Mouse (Mus musculus) spleen, embryonic (tissue): ENCODE results near the gene Kcnj9.

Experiments
- CTCF ChIA-PET: fragments of 350-600 bp; sonication (Branson Sonifier 250); formaldehyde crosslinking; loops from one replicate; lab custom pipeline; 2022; lab: Charles Lee

The Kcnj9 gene

DNA sequence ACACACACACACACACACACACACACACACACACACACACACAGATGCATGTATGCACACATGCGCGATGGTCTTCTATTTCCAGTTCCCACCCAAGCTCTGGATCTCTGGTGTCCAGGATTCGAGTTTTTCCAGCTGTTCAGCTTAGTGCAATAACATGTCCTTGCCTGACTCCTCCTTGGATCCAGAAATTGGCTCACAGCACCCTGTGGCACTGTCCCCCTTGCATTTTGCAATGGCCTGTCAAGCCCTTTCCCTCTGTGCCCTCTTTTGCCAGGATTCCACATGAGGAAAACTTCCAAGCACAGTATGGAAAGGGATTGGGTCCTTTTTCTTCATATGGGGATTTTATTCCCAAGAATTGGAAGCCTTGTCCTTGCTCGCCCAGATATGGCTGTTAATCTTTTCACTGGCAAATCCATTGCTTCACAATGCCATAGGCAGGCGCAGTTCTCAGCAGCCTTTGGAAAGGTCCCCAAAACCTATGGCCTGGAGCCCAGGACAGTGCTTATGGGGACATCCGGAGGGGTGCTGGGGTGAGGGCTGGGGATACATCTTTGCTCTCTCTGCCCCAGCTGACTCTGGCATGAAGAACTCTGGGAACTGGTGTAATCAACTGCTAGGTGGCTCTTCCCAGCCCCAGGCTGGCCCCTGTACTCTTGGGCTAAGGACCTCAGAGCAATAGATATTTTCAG is 32.2 kb downstream of the Kcnj9 start:
- CTCF ChIA-PET, result no interaction called here

DNA sequence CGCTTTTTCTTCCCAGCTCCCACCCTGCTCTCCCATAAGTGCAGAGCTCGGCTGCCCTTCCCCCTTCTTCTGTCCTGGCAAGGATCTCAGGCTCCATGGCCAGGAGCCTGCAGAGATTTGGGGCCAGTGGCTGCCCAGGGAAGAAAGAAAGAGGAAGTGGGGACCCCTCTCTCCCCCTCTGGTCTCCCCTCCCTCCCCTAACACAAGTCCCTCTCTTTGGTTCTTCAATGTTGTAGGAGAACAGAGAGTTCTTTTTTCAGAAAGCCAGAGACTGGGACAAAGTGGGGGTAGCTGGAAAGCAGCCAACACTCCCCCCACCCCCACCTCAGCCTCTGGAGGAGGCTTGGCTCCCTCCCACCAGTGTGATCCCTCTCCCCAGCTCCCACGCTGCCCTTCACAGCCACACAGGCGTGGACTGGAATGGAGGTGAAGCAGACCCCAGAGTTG is 33.3 kb downstream of the Kcnj9 start:
- CTCF ChIA-PET, result no interaction called here

DNA sequence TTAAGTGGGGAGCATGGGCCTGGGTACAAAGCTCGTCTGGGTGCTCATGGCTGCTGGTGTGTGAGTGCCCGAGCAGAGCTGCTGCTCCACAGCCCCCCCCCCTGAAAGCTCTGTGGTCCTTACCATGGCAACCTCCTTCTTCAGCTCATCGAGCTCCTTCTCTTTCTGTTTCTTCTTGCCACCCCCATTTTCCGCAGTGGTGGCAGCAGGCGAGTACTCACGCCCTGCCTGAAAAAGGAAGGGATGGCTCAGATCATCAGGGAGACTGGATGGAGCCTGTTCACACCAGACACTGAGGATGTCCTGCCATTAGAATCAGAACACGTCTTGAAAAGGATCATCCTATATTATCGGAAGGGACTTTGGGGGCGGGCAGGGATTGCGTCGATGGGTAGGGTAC is 35.7 kb downstream of the Kcnj9 start:
- CTCF ChIA-PET, result interaction anchor here (0.6 kb wide), 1 partner anchor 883 kb away, joined by 3 read pairs; no protein-coding TSS in a partner anchor

DNA sequence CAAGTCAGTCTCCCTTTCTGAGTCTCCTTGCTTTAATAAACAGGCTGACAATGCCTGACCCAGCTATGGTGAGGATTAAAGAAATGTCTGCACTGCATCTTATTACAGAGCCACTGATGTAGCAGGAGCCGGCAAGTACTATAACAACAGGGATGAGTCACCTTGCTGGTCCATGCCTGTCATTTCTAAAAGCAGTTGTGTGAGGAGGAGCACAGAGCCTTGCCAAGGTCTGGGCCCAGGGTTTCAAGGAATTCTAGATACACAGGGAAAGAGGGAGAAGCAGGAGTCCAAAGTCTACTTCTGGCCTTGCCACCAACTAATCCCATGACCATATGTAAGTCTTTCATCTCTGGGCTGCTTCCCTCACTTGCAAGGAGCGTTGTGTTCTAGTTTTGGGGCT is 36.2 kb downstream of the Kcnj9 start:
- CTCF ChIA-PET, result interaction anchor here (0.6 kb wide), 1 partner anchor 882 kb away, joined by 3 read pairs; no protein-coding TSS in a partner anchor

DNA sequence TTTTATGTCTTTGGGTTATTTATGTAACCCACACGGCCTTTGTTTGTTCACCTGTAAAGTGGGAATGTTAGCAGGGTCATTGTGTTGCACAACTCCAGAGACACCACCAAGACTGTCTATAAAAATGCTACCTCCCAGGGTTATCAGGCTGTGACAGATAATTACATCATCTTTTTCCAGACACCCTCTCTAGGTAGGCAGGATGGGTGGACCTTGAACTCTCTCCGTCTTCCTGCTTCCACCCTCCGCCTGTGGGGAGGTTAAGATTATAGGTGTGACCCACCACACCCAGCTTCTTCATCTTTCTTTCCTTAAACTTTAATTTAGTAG is 39.5 kb downstream of the Kcnj9 start:
- CTCF ChIA-PET, result no interaction called here

DNA sequence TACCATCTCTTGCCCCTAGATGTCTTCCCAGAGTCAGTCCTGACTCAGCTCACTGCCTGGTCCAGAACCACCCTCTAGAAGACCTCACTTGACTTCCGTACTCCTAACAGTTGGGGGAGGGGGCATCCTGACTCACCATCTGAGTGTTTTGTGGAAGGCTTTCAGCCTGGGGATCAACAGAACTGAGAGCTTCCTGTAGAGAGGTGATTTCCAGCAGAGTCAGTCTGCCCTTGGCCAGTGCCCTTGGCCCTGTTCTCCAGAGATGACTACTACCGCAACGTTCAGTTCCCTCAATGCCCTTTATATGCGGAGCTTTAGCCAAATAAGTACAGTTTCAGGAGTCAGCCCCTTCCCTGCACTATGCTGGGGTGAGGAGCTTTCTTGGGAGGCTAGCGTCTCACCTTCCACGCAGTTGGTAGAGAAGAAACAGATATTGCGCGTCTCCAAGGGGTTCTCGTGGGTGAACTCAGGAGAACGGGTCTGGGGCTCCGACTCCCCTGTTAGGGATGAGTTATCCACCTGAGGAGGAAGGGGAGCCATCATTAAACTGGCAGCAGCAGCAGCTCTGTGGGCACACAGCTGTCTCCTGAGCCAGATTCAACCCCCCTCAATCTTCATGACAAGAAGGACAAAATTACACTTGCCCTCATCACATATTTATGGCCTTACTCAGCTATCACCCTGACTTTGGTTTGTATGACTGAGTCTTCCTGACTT is 40.1 kb downstream of the Kcnj9 start:
- CTCF ChIA-PET, result no interaction called here

DNA sequence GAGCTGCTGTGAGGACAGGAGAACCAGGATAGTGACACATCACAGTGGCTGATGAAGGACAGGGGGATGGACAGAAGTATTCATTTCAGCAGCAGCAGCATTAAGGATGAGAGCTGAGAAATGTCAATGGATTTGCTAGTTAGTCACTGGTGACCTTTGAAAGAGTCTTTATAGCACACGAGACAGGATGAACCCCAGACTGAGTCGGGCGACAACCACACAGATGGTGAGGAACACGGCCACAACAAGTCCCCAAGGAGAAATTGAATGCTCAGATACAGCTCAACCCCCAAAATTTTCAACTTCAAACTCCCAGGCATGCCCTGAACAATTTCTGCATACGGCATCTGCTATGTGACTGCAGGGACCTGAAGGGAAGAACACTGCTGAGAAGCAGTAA is 42.4 kb downstream of the Kcnj9 start:
- CTCF ChIA-PET, result no interaction called here

DNA sequence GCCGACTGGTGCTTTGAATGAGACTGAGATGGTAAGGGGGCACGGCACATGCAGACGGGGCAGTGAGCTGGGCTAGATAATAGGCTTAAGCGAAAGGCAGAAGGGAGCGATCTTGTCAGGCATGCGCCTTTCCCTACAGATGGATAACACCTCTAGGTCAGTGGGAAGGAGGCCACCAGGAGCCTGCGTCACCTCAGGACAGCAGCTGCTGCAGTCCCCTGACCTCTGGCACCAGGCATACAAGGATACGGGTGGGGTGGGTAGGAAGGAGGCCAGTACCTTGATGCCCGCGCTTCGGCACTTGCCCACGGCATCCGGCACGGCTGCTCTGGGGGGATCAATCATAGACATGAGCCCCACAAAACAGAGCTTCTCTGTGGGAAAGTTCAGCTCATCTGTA is 44.9 kb downstream of the Kcnj9 start:
- CTCF ChIA-PET, result no interaction called here

DNA sequence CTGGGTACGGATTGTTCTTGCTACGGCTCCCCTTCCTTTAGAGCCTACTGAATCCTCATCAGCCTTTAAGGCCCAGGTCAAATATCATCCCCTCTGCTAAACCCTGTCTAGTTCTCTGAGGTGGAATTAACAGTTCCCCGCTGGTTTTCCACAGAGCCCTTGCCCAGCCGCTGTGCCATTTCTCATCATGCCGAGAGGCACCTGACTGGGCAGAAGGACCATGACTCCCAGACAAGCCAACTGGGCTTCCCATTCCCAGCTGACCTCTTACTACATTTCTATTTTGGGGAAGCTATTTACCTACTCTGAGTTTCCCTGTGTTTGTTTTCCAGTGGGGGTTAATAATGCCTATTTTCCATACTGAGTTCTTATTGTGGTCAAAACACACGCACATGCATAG is 46.0 kb downstream of the Kcnj9 start:
- CTCF ChIA-PET, result no interaction called here

DNA sequence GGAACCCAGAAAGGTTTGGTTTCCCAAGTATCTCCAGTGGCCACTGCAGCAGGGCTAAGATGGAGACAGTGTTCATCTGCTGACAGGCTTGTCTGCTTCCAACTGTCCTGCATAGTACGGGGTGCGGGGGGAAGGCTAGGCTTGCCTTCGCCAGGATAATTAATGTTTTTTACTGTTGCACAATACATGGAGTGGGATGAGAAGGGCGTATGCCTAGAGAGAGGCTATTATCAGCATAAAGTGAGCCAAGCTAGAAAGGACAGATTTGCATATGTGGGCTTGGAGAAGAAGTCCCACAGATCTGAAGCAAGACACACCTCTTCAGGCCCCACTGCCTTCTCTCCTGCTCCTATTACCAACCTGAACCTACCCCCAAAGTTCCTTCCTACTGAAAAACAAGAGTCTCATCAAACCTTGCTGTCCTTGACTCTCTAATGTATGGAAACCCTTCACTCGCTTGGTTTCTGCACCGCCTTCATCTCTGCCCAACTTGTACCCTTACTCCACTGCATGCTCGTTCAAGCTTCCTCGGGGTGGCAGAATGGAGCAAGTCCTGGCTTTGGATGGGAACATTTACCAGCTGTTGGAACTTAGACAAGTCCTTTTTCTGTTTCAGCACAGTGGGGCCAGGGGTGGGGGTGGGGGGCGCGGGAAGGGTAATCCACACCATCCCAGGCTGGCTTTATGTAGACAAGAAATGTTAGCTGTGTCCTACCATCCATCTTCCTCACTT is 47.4 kb downstream of the Kcnj9 start:
- CTCF ChIA-PET, result no interaction called here

DNA sequence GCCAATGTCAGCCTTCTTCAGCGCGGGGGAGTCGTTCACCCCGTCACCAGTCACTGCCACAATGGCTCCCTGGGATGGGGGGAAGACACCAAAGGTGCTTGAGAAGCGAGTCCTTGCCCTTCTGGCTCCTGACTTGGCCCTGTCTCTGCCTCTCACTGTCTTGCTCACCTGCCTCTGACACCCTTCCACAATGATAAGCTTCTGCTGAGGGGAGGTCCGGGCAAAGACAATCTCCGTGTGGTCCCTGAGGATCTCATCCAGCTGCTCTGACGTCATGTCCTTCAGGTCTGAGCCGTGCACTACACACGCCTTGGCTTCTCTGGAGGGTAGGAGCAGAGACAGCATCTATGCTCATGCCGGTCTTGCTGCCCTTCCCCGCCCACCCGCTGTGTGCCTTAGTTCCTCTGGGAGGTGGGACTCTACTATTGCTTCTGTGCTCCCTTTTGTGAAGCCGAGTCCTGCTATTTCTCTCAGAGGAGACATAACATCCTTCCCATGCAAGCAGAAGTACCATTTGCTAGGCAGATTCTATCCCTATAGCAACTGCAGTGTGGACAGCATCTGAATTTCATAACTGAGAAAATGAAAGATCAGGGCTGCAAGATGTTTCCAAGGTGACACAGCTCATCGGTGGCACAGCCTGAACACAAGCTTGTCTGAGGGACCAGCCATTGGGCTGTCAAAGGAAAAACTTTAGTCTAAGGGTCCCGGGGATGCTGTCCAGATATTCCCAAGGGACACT is 49.2 kb downstream of the Kcnj9 start:
- CTCF ChIA-PET, result no interaction called here

DNA sequence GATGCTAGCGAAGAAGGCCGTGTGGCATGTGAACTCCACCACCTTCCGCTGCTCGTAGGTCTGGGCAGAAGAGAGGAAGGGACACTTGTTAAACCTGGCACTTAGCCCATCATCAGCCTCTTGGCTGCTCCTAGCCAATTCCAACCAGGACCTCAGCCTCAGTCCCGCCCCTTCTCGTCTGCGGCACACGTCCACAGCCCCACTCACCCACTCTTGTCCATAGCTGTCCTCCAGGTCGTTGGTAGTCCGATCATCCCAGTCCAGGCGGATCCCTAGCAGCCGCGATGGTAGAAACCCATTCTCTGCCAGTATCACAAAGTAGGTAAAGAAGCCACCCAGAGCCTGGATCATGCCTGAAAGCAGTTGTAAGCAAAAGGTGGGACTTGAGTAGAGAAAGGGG is 50.8 kb downstream of the Kcnj9 start:
- CTCF ChIA-PET, result no interaction called here

DNA sequence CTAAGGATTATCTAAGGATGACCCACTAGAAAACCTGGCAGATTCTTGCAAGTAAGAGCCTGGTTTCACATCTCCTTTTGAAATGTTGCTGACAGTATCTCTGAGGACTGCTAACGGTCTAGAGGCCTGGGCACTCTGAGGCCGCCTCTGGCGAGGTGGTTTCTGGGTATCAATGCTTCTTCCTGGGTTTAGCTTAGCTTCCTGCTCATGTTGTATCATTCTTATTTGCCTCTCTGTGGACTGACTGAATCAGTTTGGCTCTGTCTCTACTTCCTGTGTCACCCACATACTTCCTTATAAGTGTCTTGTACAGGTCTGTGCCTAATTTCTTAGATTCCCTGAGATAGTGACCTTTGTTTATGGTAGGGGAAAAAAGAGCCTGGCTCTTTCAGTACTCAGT is 51.9 kb downstream of the Kcnj9 start:
- CTCF ChIA-PET, result no interaction called here

DNA sequence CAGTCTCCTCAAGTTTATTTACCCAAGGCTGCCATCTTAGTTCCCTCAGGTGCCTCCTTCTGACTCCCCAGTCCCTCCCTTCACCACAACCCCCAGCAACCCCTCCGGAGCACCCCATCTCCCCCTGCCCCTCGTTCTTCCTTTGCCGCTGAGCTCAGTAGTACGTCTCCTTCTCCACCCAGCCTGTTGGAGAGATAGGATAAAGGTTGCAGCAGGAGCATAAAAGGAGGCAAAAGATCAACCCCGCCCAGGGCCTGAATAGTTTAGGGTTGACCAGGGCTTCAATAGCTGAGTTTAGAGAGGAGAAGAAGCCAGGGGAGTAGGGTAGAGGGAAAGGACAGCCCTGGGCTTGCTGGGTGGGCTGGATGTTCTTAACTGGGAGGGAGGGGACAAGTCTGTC is 54.6 kb downstream of the Kcnj9 start:
- CTCF ChIA-PET, result interaction anchor here (0.6 kb wide), 1 partner anchor 1136 kb away, joined by 8 read pairs; no protein-coding TSS in a partner anchor

DNA sequence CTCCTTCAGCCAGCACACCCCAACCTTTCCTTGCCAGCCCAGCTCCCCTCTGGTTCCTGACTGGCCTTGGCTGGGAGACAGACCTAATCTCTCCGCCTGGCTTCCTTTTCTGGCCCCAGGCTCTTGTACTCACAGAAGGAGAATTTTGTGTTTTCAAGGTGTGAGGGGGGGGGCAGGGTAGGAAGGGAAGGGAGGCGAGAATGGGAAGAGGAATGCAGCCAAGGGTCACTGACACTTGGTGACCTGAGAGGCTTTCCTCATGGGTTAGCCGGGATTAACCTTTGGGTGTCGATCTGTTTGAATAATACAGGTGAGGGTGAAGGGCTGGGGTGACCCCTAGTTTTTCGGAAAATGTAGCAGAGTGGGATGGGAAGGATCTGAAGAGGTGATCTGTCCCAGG is 55.0 kb downstream of the Kcnj9 start:
- CTCF ChIA-PET, result no interaction called here

DNA sequence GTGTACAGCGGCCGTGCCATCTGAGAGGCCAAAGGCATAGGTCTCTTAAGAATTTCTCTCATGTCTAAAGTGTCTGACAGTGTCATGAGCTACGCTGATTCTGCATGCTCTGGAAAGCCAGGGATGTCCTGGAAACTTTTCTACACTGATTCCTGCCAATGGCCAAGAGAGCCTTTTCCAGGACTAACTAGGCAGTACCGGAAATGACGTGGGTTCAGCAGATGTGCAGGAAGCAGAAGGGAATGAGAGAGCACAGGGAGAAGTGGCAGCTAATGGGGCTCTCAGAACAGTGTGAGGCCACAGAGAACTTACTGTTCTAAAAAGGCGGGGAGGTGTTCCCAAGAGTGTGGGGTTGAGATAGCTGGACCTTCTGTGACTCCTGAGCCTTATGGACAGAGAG is 55.7 kb downstream of the Kcnj9 start:
- CTCF ChIA-PET, result no interaction called here

DNA sequence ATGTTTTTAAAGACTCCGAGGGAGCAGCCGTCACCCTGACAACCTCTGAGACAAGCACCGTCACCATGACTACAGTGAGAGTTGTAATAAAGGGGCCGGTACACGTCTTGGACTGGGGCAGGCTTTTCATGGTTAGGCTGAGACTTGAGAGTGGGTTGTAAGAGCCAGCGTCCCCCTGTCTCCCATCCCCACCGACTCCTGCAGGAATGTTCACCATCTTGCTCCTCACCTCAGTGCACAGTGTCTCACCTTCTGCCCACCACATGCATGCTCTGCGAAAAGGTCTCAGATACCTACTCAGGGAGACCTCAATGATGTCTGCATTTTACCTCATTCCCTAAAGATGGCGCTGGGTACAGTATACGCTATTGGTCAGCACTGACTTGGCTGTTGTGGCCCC is 57.4 kb downstream of the Kcnj9 start:
- CTCF ChIA-PET, result no interaction called here

DNA sequence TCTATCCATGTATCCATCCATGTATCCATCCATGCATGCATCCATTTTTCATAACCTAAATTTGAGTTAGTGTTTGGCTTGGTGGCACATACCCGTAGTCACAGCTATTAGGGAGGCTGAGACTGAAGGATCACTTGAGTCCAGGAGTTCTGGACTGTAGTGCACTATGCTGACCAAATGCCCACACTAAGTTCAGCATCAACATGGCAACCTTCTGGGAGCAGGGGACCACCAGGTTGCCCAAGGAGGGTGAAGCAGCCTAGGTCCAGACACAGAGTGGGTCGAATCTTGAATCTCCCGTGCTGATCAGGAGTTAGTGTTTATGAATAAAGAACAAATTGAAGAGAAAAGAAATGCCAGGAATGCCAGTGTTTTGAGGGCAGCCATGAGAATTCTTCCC is 57.9 kb downstream of the Kcnj9 start:
- CTCF ChIA-PET, result interaction anchor here (0.6 kb wide), 1 partner anchor 48 kb away, joined by 4 read pairs; no protein-coding TSS in a partner anchor
